Mouse (Mus musculus): ENCODE results near the gene Plekhb2.

Gene Plekhb2

DNA sequence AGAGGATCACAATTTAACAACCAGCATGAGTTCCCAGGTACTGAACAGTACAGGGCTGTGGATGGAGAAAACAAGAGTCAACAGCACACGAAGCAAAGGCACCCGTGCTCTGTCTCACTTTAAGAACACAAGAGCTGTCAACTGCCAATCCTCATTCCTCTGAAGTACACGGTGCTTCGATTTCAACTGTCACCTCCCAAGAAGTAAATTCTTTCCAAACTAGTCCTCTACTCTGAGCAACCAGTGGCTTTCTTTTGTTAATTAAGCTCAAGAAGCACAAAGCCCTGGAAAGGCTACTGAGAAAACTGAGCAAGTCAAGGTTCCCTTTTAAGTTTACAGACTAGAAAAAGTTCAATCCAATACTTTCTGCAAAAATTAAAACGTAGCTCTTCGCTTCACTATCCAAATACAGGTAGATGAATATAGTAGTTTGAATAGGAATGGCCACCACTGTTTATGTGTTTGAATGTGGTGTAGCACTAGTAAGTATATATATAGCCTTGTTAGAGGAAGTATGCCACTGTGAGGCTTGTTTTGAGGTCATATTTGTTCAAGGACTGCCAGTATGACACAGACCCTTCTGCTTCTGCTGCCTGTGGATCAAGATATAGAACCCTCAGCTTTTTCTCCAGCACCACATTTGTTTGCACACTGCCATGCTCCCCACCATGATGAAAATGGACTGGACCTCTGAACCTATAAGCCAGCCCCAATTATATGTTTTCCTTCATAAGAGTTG, 11.7 kb upstream of the Plekhb2 start:
- no peak for DNase-seq

DNA sequence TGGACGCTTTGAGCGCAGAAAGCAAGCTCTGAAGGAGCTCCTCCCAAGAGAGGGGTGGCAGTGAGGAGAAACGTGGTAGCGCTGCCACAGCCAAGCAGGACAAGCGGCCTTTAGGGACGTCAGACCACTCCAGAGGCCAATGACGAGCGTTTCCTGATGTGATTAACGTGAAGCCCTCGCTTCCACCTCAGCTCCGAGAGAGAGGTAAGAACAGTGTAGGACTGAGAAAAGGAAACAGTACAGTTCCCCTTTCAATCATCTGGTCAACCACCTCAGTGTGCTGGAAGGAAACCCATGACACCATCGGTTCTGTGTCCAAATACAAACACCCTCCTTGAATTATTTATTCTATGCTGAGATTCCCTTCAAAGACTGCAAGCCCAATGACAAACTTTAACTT, 10.5 kb upstream of the Plekhb2 start:
- DNase-seq: no peak

DNA sequence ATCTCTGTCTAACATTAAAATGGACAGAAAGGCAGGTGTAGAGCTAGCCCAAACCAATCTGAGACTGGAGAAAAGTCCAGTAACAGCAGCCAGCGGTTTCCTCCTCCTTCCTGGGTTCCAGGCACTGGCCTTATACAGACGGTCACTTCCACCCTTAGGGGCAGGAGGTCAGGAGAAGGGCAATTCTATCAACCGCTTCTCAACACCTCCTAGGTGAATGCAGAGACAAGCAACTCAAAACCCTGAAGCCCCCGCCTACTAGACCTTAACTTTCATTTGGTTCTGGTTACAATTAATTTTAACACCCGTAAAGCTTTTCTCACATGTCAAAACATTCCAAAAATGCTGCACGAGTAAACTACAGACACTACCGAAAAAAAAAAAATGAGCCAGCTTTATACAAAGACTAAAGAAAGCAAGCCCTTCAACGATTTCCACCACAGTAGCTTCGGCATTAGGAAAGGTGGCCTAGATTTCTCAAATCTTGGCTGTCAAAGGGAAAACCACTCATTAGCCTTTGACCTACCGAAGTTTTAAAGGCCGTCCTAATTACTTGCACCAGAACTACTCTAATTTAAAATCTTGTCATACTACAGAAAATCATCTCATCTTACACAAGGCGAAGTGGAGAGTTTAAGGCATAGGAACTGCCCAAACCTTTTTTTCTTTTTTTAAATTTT, 7.9 kb upstream of the Plekhb2 start:
- no peak for DNase-seq

DNA sequence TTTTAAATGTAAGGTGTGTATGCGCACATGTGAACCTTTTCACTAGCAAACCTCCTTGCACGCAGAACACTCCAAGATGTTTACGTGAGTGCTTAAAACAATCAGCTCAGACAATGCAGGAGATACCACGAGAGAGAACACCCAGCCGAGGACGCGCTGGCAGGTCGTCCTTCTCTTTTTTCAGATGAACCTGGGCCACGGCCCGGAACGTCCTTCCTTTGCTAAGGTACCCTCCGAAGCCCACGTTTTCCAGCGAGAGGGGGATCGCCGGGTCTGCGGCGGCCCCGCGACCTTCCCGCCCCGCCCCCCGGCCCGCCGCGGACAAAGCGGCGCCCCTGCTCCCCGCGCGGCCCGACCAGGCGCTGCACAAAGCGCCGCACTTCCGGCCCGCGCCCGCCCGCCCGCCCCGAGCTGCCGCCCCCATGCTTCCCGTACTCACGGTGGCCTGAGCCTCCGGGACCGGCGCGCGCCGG, 7.4 kb upstream of the Plekhb2 start:
- peak; percentile 78 for DNase-seq

- DNase-seq: peak; percentile 94
Measured at GRCm38 (mm10) chr1:34842887-34843618, 6.7 kb upstream of the Plekhb2 start, which contains the start of gene Fam168b. TSS of gene Fam168b (minus strand) at chr1:34843065.

DNA sequence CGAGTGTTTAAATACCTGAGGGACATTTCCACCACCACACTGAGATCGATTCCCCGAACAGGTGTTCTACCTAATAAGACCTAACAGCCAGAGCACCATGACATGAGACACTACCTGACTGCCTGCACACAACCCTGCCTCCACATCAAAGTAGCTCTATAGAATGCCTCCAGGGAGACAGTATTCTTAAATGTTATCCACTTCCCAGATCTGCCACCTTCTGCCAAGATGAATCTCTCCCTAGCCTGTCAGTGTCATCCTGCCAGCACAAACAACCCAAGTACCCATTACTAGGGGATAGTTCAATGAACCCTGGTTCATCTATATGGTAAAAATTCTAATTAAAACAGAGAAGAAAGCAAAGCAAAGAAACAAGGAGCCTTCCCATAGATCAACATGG, 2.7 kb upstream of the Plekhb2 start:
- DNase-seq: no peak

DNA sequence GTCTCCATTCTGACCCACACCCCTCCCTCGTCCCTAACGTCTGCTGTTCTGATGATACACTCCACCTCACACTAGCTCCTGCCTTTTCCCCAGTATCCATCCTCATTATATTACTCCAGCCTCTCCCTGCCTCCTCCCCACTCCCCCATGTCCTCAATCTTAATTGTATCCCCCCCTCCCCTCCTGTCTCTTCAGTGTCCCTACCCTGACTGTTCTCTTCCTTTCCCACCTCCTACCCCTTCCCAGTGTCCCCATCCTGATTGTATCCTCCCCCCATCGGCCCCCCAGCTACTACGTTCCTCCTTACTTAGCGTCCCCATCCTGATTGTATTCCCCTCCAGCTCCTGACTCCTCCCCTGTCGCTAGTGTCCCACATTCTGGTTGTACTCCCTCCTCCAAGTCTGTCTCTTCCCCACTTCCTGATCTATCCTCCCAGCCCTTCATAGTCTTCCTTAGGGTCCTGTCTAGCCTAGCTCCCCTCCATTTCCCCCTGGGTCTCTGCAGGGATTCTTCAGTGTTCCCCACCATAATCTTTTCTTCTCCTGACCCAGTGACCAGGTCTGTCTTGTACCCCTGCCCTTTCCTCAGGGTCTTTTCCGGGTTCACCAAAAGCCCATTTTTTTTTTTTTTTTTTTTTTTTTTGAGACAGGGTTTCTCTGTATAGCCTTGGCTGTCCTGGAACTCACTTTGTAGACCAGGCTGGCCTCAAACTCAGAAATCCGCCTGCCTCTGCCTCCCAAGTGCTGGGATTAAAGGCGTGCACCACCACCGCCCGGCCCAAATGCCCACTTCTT, 764 bp downstream of the Plekhb2 start:
- DNase-seq: peak; percentile 21

- peak; percentile 61 for DNase-seq
Measured at GRCm38 (mm10) chr1:34851562-34851961, 1.8 kb downstream of the Plekhb2 start.

DNA sequence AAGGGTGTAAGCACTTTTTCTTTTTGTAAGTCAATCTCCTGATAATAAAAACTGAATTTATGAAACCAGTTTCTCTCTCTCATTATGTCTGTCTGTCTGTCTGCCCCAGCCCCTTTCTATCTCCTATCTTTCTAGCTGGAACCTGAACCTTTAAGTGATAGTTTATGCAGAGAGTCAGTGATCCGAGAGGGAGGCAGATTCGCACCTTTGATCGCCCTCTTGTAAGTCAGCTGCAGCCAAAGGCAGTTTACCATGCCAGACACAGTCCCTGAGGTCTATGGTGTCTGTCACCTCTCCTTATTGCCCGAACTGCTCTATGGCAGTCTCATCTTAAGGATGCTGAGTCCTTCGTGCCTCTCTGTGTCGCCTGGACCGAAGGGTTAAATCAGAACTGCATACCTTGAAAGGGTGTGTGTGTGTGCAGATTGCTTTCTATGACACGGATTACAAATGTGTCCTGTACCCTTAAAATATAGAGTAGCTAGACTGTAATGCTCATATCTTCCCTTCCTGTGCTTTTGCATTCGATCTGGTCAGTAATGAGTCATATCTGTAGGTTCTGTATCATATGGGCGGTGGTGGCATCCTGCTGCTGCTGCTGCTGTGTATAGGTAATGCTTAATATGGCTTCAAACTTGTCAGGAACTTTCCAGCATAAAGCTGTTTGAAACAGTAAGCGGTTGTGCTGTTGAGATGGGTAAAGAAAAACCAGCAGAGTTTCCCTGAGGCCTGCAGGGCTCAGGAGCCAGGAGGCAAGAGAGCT, 2.5 kb downstream of the Plekhb2 start:
- DNase-seq: no peak

- DNase-seq: no peak
Measured at GRCm38 (mm10) chr1:34853786-34854185, 4.0 kb downstream of the Plekhb2 start.

DNA sequence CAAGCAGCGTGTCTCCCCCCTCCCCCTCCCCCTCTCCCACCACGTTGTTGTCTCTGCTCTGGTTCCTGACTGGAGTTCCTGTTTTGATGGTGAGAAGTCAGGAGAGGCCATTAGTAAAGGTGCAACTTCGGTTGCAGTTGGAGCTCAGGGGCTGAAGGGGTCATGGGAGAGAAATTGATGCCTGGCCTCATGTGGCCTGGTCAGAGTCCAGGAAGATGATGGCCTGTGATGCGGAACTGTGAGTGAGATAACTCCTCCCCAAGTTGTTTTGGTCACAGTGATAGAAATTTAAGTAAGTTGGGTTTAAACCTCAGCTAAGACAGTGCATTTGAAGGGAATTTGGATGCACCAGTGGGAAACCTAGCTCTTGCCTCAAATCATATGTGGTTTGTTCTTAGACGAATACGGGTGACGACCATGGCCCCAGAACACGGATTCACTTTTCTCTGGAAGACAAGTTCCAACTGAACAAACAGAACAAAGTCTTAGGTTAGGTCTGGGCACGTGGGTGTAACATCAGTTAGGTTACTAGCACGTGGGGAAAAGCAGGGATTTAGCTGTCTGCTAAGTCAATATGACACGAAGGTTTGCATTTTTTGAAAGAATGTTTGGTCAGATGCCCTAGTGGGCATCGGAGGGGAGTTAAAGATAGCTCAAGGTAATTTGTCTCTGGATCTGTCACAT, 5.4 kb downstream of the Plekhb2 start:
- DNase-seq: no peak

GRCm38 (mm10) chr1:34858671-34859070, 8.9 kb downstream of the Plekhb2 start:
- peak; percentile 33 for DNase-seq

- no peak for DNase-seq
Measured at GRCm38 (mm10) chr1:34859761-34860160, 10.0 kb downstream of the Plekhb2 start.

DNA sequence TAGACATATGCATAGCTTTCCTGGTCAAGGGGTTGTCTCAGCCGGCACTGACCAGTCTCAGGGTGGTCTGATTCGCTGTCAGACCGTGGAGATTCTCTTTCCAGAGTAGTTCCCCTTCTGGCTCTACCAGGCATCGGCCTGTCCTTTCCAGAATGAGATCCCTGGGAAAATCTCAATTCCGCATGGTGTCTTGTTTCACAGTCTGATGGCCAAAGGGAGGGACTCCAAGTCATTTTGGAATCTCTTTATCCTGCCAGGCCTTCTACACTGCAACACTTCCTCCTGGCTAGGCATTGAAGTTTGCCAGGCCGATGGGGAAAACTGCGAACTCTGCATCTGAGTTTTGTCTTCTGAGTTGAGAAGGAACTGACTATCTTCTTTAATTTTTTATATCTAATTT, 10.4 kb downstream of the Plekhb2 start:
- DNase-seq: no peak

DNA sequence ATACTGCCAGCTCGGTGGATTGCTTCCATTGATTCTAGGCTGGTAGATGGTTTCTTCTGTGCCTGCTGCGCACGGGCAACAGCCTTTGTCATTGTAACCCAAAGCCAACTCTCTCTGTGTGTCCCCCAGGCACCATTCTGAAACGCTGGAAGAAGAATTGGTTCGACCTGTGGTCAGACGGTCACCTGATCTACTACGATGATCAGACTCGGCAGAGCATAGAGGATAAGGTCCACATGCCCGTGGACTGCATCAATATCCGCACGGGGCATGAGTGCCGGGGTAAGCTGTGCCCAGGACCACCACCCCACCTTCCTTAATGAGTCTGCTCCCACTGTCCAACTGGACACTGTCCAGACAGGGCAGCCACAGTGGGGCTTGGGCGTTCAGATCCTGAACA, 13.1 kb downstream of the Plekhb2 start:
- peak; percentile 26 for DNase-seq

DNA sequence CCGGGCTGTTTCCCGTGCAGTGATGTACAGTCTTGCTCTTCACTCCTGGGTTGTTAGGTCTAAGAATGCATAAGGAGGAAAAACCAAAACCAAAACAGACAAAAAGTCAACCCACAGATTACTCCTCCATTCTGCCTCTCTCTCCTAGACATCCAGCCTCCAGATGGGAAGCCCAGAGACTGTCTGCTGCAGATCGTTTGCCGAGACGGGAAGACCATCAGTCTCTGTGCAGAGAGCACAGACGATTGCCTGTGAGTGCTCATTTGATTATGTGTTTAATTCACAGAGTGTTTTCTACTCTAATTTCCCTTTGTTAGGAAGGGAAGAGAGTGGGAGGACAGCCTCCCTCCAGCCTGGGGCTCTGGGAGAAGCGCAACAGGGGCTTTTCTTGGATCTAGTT, 13.5 kb downstream of the Plekhb2 start:
- DNase-seq: no peak

DNA sequence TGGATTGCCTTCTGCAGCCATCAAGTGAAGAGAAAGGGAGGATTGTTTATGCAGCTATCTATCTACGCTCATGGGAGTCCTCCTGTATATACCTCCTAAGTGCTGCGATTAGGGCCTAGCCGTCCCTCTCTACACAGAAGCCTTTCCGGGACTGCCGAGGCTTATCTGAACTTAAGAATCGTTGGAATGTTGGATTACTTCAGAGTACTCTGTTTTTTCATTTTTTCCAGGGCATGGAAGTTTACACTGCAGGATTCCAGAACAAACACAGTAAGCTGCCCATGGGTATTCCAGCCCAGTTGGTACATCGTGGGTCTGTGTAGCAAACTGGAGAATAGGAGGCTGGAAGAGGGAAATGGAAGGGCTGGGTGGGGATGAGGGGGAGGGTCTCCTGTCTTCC, 14.5 kb downstream of the Plekhb2 start:
- DNase-seq: no peak

- no peak for DNase-seq
Measured at GRCm38 (mm10) chr1:34865866-34866265, 16.1 kb downstream of the Plekhb2 start.

DNA sequence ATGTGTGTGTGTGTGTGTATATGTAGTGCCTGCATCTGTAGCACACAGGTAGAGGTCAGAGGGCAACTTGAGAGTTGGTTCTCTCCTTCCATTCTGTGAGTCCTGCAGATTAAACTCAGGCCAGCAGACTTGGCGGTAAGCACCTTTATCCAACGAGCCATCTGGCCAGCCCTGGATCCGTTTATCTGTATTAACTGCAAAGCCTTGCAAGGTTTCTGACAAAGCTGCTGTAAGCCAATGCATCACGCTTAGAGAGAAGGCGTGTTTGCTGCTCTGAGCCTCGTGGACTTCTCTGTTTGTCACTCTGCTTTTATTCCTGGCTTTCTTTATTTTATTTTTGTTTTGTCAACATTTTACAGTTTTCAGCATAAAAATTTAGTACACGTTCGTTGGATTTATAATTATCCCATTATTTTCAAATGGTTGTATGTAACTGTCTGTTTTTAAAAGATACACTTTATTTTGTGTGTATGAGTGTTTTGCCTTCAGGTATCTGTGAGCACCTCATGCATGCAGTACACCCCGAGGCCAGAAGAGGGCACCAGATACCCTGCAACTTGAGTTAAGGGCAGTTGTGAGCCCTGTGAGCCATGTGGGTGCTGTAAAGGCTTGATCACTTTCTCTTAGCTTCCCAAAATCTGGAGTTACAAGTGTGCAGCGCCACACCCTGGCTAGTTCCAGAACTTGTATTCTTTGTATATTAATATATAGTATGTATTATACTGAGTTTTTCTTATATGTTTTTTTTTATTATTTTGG, 17.2 kb downstream of the Plekhb2 start:
- DNase-seq: peak; percentile 94

DNA sequence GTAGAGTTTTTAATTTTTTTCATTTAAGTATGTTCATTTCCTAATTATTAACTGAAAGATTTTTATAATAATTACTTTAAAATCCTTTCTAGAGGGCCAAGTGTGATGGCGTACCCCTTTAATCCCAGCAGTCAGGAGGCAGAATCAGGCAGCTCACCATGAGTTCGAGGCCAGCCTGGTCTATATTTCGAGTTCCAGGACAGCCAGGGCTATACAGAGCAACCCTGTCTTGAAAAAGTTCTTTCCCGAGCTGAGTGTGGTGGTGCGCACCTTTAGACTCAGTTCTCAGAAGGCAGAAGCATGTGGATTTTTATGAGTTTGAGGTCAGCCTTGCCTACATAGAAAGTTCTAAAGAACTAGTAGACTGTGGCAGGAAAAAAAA, 17.8 kb downstream of the Plekhb2 start:
- DNase-seq: no peak

- DNase-seq: no peak
Measured at GRCm38 (mm10) chr1:34868391-34868790, 18.6 kb downstream of the Plekhb2 start.

Measured in kidney, postnatal 10 days (tissue).